Mouse (Mus musculus): Measurements from ENCODE around the gene Fbxo5. TPM values are rescaled to one million over a fixed set of nuclear protein-coding genes. Genes with fewer than 3 reads are reported as not detected.

The Fbxo5 gene
- 2.9 and 3.5 TPM in 2 replicates for polyA plus RNA-seq (2012; rRNA removed)

DNA sequence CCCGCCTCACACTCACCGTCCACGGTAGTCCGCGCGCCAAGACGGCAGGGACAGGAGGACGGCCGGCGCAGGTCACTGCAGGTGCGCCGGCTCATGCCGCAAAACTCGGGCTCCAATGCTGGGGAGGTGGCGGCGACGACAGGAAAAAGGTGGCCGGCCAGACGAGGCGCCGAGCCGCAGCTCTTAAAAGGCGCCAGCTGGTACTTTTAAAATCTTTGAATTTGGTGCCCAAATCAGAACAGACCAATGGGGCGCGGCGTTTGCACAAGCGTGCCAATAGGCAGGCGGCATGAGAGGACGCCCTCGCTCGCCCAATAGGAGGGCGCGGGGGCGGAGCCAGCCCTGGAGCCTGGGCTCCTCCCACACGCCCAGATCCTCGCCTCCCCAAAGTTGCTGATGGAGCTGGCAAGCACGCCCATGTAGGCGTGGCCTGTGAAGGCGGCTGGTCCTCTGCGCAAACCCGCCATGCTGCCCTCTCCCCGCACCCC, at the start of gene Fbxo5:
Gene Fbxo5, minus strand, starts transcription at position 358 of the 488 bp plus-strand sequence.
- WGBS, result under 1% methylated on average over 40 of the region's 42 CpGs
- no peak for TF ChIP-seq CTCF (IDR thresholded peaks at IDR 0.05; ENCODE audit: extremely low read depth, insufficient read depth, insufficient read length, insufficient replicate concordance)
- no peak for TF ChIP-seq POLR2A (IDR thresholded peaks at IDR 0.05; ENCODE audit: low read depth, low read length)
- Histone ChIP-seq H3K27me3 (ENCODE audit: control insufficient read depth, insufficient read depth, low read length) (no peaks in the 10 kb centered on the region), H3K4me3 (ENCODE audit: extremely low read depth, insufficient read depth, insufficient read length) (peak within 1 kb of the TSS; percentile 82), H3K27ac (ENCODE audit: insufficient read depth, low read length) (peak within 1 kb of the TSS; percentile 94), H3K4me1 (ENCODE audit: control insufficient read depth, insufficient read depth, insufficient read length) (peaks cover 5% of the 10 kb centered on the region; the same call in 1 of the 2 replicates), H3K36me3 (ENCODE audit: control insufficient read depth, insufficient read depth, low read length) (peaks cover 9% of the 10 kb centered on the region)
- peak; percentile 97 to 98 for DNase-seq (ENCODE audit: low read depth in 1 of 2, low spot score in 2 of 2)

- Histone ChIP-seq H3K36me3 (ENCODE audit: control insufficient read depth, insufficient read depth, low read length) (no peaks in the 10 kb centered on the region), H3K27ac (ENCODE audit: insufficient read depth, low read length) (no peak overlapping the region), H3K4me3 (ENCODE audit: extremely low read depth, insufficient read depth, insufficient read length) (no peak overlapping the region), H3K27me3 (ENCODE audit: control insufficient read depth, insufficient read depth, low read length) (no peaks in the 10 kb centered on the region), H3K4me1 (ENCODE audit: control insufficient read depth, insufficient read depth, insufficient read length) (peaks cover 3% of the 10 kb centered on the region; the same call in 1 of the 2 replicates)
- no peak for TF ChIP-seq CTCF (IDR thresholded peaks at IDR 0.05; ENCODE audit: extremely low read depth, insufficient read depth, insufficient read length, insufficient replicate concordance)
- no peak for TF ChIP-seq POLR2A (IDR thresholded peaks at IDR 0.05; ENCODE audit: low read depth, low read length)
- no peak for DNase-seq (ENCODE audit: low read depth in 1 of 2, low spot score in 2 of 2)
- 84% methylated on average over 8 of the region's 8 CpGs for WGBS
These were observed 48.0 kb upstream of the Fbxo5 start for GRCm38 (mm10) chr10:5853290-5853868.

GRCm38 (mm10) chr10:5846939-5847338, 41.5 kb upstream of the Fbxo5 start:
- H3K4me3 ChIP-seq (ENCODE audit: extremely low read depth, insufficient read depth, insufficient read length), result no peak overlapping the region
- 16% methylated on average over 2 of the region's 2 CpGs for WGBS
- no peak for TF ChIP-seq CTCF (IDR thresholded peaks at IDR 0.05; ENCODE audit: extremely low read depth, insufficient read depth, insufficient read length, insufficient replicate concordance)
- no peak for TF ChIP-seq POLR2A (IDR thresholded peaks at IDR 0.05; ENCODE audit: low read depth, low read length)
- no peaks in the 10 kb centered on the region for H3K36me3 ChIP-seq (ENCODE audit: control insufficient read depth, insufficient read depth, low read length)
- no peaks in the 10 kb centered on the region for H3K4me1 ChIP-seq (ENCODE audit: control insufficient read depth, insufficient read depth, insufficient read length)
- no peaks in the 10 kb centered on the region for H3K27me3 ChIP-seq (ENCODE audit: control insufficient read depth, insufficient read depth, low read length)
- H3K27ac ChIP-seq (ENCODE audit: insufficient read depth, low read length), result no peak overlapping the region
- no peak for DNase-seq (ENCODE audit: low read depth in 1 of 2, low spot score in 2 of 2)

GRCm38 (mm10) chr10:5841369-5841768, 36.0 kb upstream of the Fbxo5 start:
- Histone ChIP-seq H3K4me1 (ENCODE audit: control insufficient read depth, insufficient read depth, insufficient read length) (no peaks in the 10 kb centered on the region), H3K27me3 (ENCODE audit: control insufficient read depth, insufficient read depth, low read length) (no peaks in the 10 kb centered on the region), H3K4me3 (ENCODE audit: extremely low read depth, insufficient read depth, insufficient read length) (no peak overlapping the region), H3K27ac (ENCODE audit: insufficient read depth, low read length) (no peak overlapping the region), H3K36me3 (ENCODE audit: control insufficient read depth, insufficient read depth, low read length) (no peaks in the 10 kb centered on the region)
- WGBS, result 81% methylated on average over 4 of the region's 4 CpGs
- no peak for TF ChIP-seq POLR2A (IDR thresholded peaks at IDR 0.05; ENCODE audit: low read depth, low read length)
- TF ChIP-seq CTCF (IDR thresholded peaks at IDR 0.05; ENCODE audit: extremely low read depth, insufficient read depth, insufficient read length, insufficient replicate concordance), result peak; percentile 29; the same call in 1 of the 2 replicates
- peak; percentile 58 to 59 for DNase-seq (ENCODE audit: low read depth in 1 of 2, low spot score in 2 of 2)

DNA sequence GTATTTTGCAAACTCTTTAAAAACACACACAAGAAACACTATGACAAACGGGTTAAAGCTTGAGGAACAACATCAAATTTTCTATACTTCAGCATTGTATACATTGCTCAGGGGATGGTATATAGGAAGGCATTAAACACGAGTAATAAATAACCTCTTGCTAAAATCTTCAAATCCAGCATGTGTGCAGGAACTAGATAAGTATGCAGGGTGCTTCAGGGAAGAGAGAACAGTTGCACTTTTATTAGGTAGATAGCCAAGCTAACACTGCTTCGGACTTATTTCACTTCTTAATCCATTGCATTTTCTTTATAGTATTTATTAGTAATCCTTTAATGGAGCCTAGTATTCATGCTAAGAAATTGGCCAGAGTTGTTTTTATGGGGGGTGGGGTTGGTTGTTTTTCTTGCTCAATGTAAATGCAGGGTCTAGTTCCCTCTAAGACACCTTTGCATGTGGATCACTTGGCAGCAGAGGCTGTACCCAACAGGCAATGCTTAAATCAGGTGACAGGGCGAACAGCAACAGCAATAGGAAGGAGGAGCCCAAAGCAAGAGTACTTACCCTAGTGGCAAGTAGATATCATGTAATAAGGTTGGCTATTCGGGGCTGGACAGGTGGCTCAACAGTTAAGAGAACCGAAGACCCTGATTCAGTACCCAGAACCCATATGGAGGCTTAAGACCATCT, 21.1 kb upstream of the Fbxo5 start:
- no peak for DNase-seq (ENCODE audit: low read depth in 1 of 2, low spot score in 2 of 2)
- H3K27ac ChIP-seq (ENCODE audit: insufficient read depth, low read length), result no peak overlapping the region
- H3K36me3 ChIP-seq (ENCODE audit: control insufficient read depth, insufficient read depth, low read length), result no peaks in the 10 kb centered on the region
- WGBS, result 68% methylated on average over 6 of the region's 6 CpGs
- TF ChIP-seq CTCF (IDR thresholded peaks at IDR 0.05; ENCODE audit: extremely low read depth, insufficient read depth, insufficient read length, insufficient replicate concordance) (no peak), POLR2A (IDR thresholded peaks at IDR 0.05; ENCODE audit: low read depth, low read length) (no peak)
- H3K27me3 ChIP-seq (ENCODE audit: control insufficient read depth, insufficient read depth, low read length), result no peaks in the 10 kb centered on the region
- peaks cover 5% of the 10 kb centered on the region; the same call in 1 of the 2 replicates for H3K4me1 ChIP-seq (ENCODE audit: control insufficient read depth, insufficient read depth, insufficient read length)
- H3K4me3 ChIP-seq (ENCODE audit: extremely low read depth, insufficient read depth, insufficient read length), result no peak overlapping the region

DNA sequence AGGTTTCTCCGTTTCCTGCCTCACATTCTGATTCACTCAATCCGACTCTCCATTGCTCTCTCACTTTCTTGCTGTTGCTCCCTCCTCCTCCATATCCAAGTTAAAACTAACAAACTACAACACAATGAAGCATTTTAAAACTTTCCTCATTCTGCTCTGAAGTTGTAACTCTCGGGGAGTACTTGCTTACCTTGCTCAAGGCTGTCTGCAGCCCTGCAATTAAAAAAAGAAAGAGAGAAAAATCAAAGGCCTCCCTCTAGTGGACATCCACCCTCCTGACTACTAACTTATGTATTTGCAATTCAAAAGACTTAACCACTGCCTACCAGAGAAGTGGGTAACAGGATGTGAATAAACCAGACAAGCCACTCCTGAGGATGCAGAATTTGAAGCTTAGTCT, 19.4 kb upstream of the Fbxo5 start:
- DNase-seq (ENCODE audit: low read depth in 1 of 2, low spot score in 2 of 2), result peak; percentile 44 to 80
- Histone ChIP-seq H3K36me3 (ENCODE audit: control insufficient read depth, insufficient read depth, low read length) (peaks cover under 1% of the 10 kb centered on the region), H3K27ac (ENCODE audit: insufficient read depth, low read length) (peak overlapping the region; percentile 98), H3K27me3 (ENCODE audit: control insufficient read depth, insufficient read depth, low read length) (no peaks in the 10 kb centered on the region), H3K4me1 (ENCODE audit: control insufficient read depth, insufficient read depth, insufficient read length) (peaks cover 5% of the 10 kb centered on the region; the same call in 1 of the 2 replicates), H3K4me3 (ENCODE audit: extremely low read depth, insufficient read depth, insufficient read length) (peak overlapping the region; percentile 78)
- TF ChIP-seq CTCF (IDR thresholded peaks at IDR 0.05; ENCODE audit: extremely low read depth, insufficient read depth, insufficient read length, insufficient replicate concordance), result peak; percentile 6; the same call in 1 of the 2 replicates
- no peak for TF ChIP-seq POLR2A (IDR thresholded peaks at IDR 0.05; ENCODE audit: low read depth, low read length)
- 0% methylated on average over 3 of the region's 3 CpGs for WGBS

Data from spleen, adult 2 months (tissue).